8 mouse cellular contexts compared by ENCODE assay signal in genomic region chr6:34865711-34866593, GRCm38 (mm10). TPM values are rescaled to one million over a fixed set of nuclear protein-coding genes. Genes with fewer than 3 reads are reported as not detected.
DNase-seq lines count a peak whose midpoint lies in the region; ATAC-seq and TF ChIP-seq lines count a peak whose summit lies in the region.
"Had no signal": no experiment of that assay in that cellular context is flagged by ENCODE, and none has a peak within 500 bp of the region (broad histone marks: within the 10 kb centered on the region; RNA-seq: fewer than 3 reads in every experiment).

No protein-coding gene starts in this region.

- WGBS in embryonic facial prominence, embryonic 14.5 days, result 42% methylated on average over 7 of the region's 7 CpGs
- 21% methylated on average over 7 of the region's 7 CpGs for WGBS in lung, embryonic 16.5 days

- TF ChIP-seq EP300 in MEL (IDR thresholded peaks at IDR 0.05; ENCODE audit: low read depth in 1 of 2, low read length in 2 of 2), result peak in 1 of 2 experiments; percentile 6; a peak in 1 of 4 replicates

- H3K27ac ChIP-seq in MEL (ENCODE audit: control insufficient read depth, low read depth, low read length), result peak overlapping the region; percentile 59
- 0 out of 2 replicates have a peak overlapping the region, but pooled peaks have one; percentile 6 for H3K27ac ChIP-seq in embryonic facial prominence, embryonic 14.5 days (replicated peaks; ENCODE audit: low read depth, low read length)
- peak overlapping the region; percentile 92 for H3K27ac ChIP-seq in lung, embryonic 16.5 days (ENCODE audit: low read length)

- no peak overlapping the region for H3K4me2 ChIP-seq in embryonic facial prominence, embryonic 14.5 days (ENCODE audit: low read depth, low read length)
- no peak overlapping the region for H3K4me2 ChIP-seq in lung, embryonic 16.5 days (ENCODE audit: low read depth, low read length)

- H3K4me1 ChIP-seq in MEL (ENCODE audit: control insufficient read depth in 1 of 2, insufficient read depth in 2 of 2, low read length in 2 of 2), result peaks cover 18 to 56% of the 10 kb centered on the region in 2 experiments
- H3K4me1 ChIP-seq in embryonic facial prominence, embryonic 14.5 days (ENCODE audit: control insufficient read depth, insufficient read depth, low read length), result peaks cover 19% of the 10 kb centered on the region
- H3K4me1 ChIP-seq in lung, embryonic 16.5 days (replicated peaks; ENCODE audit: control insufficient read depth, insufficient read depth, low read length), result peaks cover 73% of the 10 kb centered on the region

- H3K36me3 ChIP-seq in MEL (ENCODE audit: control insufficient read depth in 1 of 2, insufficient read depth in 2 of 2, low read length in 2 of 2), result peaks cover 0 to 48% of the 10 kb centered on the region in 2 experiments; a peak in 2 of 4 replicates
- no peaks in the 10 kb centered on the region for H3K36me3 ChIP-seq in embryonic facial prominence, embryonic 14.5 days (ENCODE audit: control insufficient read depth, insufficient read depth, low read length)
- no peaks in the 10 kb centered on the region for H3K36me3 ChIP-seq in lung, embryonic 16.5 days (ENCODE audit: control insufficient read depth, insufficient read depth, low read length)

- peak; percentile 31; the same call in 1 of the 2 replicates for ATAC-seq in embryonic facial prominence, embryonic 14.5 days (ENCODE audit: low read depth)
- peak; percentile 83 for ATAC-seq in lung, embryonic 16.5 days (ENCODE audit: low read depth)

- TF ChIP-seq POLR2A in MEL (IDR thresholded peaks at IDR 0.05; ENCODE audit: control insufficient read depth in 1 of 2, insufficient read depth in 1 of 2, low read depth in 1 of 2, low read length in 2 of 2, poor library complexity in 1 of 2), result no peak

- no peaks in the 10 kb centered on the region for H3K9me3 ChIP-seq in MEL (replicated peaks; ENCODE audit: insufficient read depth, low read length)
- no peaks in the 10 kb centered on the region for H3K9me3 ChIP-seq in embryonic facial prominence, embryonic 14.5 days (ENCODE audit: control insufficient read depth, low read length)
- no peaks in the 10 kb centered on the region for H3K9me3 ChIP-seq in lung, embryonic 16.5 days (ENCODE audit: control insufficient read depth, low read length)

- peak overlapping the region; percentile 42 for H3K9ac ChIP-seq in MEL (ENCODE audit: control insufficient read depth, low read depth, low read length, poor library complexity, severe bottlenecking)
- no peak overlapping the region for H3K9ac ChIP-seq in embryonic facial prominence, embryonic 14.5 days (ENCODE audit: low read depth, low read length)
- peak overlapping the region; percentile 4; the same call in 1 of the 2 replicates for H3K9ac ChIP-seq in lung, embryonic 16.5 days (ENCODE audit: low read length)

- peaks cover 3% of the 10 kb centered on the region; the same call in 1 of the 2 replicates for H3K79me2 ChIP-seq in MEL (ENCODE audit: control insufficient read depth, insufficient read depth, low read length, poor library complexity)

- DNase-seq in MEL (ENCODE audit: low read depth, low spot score), result peak; percentile 55
- no peak for DNase-seq in embryonic facial prominence, embryonic 14.5 days (ENCODE audit: low spot score)
- peak; percentile 46 to 73 for DNase-seq in kidney, adult 8-10 months
- no peak for DNase-seq in layer of hippocampus, postnatal 14 days (ENCODE audit: low spot score in 2 of 2)
- DNase-seq in retina, postnatal 1 day, result no peak
- no peak for DNase-seq in spleen, postnatal 36 days (ENCODE audit: low spot score in 2 of 2)

- no peak for TF ChIP-seq CTCF in MEL (IDR thresholded peaks at IDR 0.05 in 2 of 3, conservative IDR thresholded peaks at IDR 0.05 in 1 of 3; ENCODE audit: control insufficient read depth in 1 of 3, insufficient read depth in 1 of 3, low read depth in 2 of 3, low read length in 3 of 3, poor library complexity in 1 of 3, severe bottlenecking in 1 of 3)

- H3K4me3 ChIP-seq in MEL (ENCODE audit: control insufficient read depth in 1 of 2, insufficient read depth in 1 of 2, low read depth in 2 of 2, low read length in 2 of 2), result no peak overlapping the region
- H3K4me3 ChIP-seq in embryonic facial prominence, embryonic 14.5 days (ENCODE audit: low read depth, low read length), result no peak overlapping the region
- no peak overlapping the region for H3K4me3 ChIP-seq in lung, embryonic 16.5 days (ENCODE audit: low read length)

- TF ChIP-seq RAD21 in MEL (IDR thresholded peaks at IDR 0.05; ENCODE audit: low read depth, low read length), result no peak

- H3K27me3 ChIP-seq in MEL (ENCODE audit: control insufficient read depth in 1 of 2, insufficient read depth in 2 of 2, low read length in 2 of 2), result no peaks in the 10 kb centered on the region
- no peaks in the 10 kb centered on the region for H3K27me3 ChIP-seq in embryonic facial prominence, embryonic 14.5 days (replicated peaks; ENCODE audit: control insufficient read depth, insufficient read depth, low read length)
- no peaks in the 10 kb centered on the region for H3K27me3 ChIP-seq in lung, embryonic 16.5 days (ENCODE audit: control insufficient read depth, insufficient read depth, low read depth, low read length)

TF ChIP-seq in MEL, 35 proteins besides CTCF, POLR2A, EP300 and RAD21:
- 0 out of 2 replicates have a peak, but pooled peaks have one; percentile 3 for TF ChIP-seq USF1 (IDR thresholded peaks at IDR 0.05; ENCODE audit: low read depth, low read length)
- TF ChIP-seq ETS1 (IDR thresholded peaks at IDR 0.05; ENCODE audit: low read depth, low read length), result peak; percentile 59
- TF ChIP-seq MAX (IDR thresholded peaks at IDR 0.05; ENCODE audit: low read length), result peak; percentile 79
- TF ChIP-seq TBP (IDR thresholded peaks at IDR 0.05; ENCODE audit: low read depth, low read length), result 0 out of 2 replicates have a peak, but pooled peaks have one; percentile 20
- TF ChIP-seq RCOR1 (IDR thresholded peaks at IDR 0.05; ENCODE audit: low read depth, low read length), result no peak
- TF ChIP-seq MYC (IDR thresholded peaks at IDR 0.05; ENCODE audit: low read depth, low read length), result 0 out of 2 replicates have a peak, but pooled peaks have one; percentile 54
- peak; percentile 32 for TF ChIP-seq MXI1 (IDR thresholded peaks at IDR 0.05; ENCODE audit: low read depth, low read length)
- TF ChIP-seq MYB (IDR thresholded peaks at IDR 0.05; ENCODE audit: low read depth, low read length), result no peak
- peak; percentile 97 for TF ChIP-seq ZNF384 (IDR thresholded peaks at IDR 0.05; ENCODE audit: low read depth, low read length)
- peak; percentile 50; the same call in 1 of the 2 replicates for TF ChIP-seq SIN3A (IDR thresholded peaks at IDR 0.05; ENCODE audit: low read length)

RNA-seq across cellular contexts. Expression of gene Tmem140, which starts 3.0 kb away (rescaled TPM):
- 2.5 TPM in 2 replicates for total RNA-seq in MEL (2012; rRNA removed)
- polyA plus RNA-seq in MEL (2012; ENCODE audit: insufficient read depth in 1 of 2, insufficient read length in 2 of 2, low read depth in 1 of 2, low replicate concordance in 2 of 2, missing spikeins in 1 of 2), result 1 to 10 TPM in 1 of 2 experiments, not detected in 1; 4.0 TPM
- 2.4 TPM in 2 replicates for polyA plus RNA-seq in embryonic facial prominence, embryonic 14.5 days (2014; fragmentation: Nextera tagmentation; extraction: Ambion mirVana)
- 4.7 and 7.0 TPM in 2 replicates for polyA plus RNA-seq in lung, embryonic 16.5 days (2015; fragmentation: Nextera tagmentation; extraction: Ambion mirVana)
- total RNA-seq in layer of hippocampus, postnatal 14 days (2021), result 1 to 10 TPM; 1.9 to 2.7 TPM

RNA-seq across cellular contexts. Expression of gene Cyren, which starts 11.9 kb away (rescaled TPM):
- total RNA-seq in MEL (2012; rRNA removed), result 9.4 and 10.1 TPM in 2 replicates
- 10 to 100 TPM in 1 of 2 experiments, not detected in 1; 15.9 TPM for polyA plus RNA-seq in MEL (2012; ENCODE audit: insufficient read depth in 1 of 2, insufficient read length in 2 of 2, low read depth in 1 of 2, low replicate concordance in 2 of 2, missing spikeins in 1 of 2)
- polyA plus RNA-seq in embryonic facial prominence, embryonic 14.5 days (2014; fragmentation: Nextera tagmentation; extraction: Ambion mirVana), result 9.6 and 10.7 TPM in 2 replicates
- 21.6 and 22.8 TPM in 2 replicates for polyA plus RNA-seq in lung, embryonic 16.5 days (2015; fragmentation: Nextera tagmentation; extraction: Ambion mirVana)
- total RNA-seq in layer of hippocampus, postnatal 14 days (2021), result 1 to 10 TPM; 5.0 to 5.4 TPM

RNA-seq across cellular contexts. Expression of gene Wdr91, which starts 44.7 kb away (rescaled TPM):
- total RNA-seq in MEL (2012; rRNA removed), result 11.7 and 13.7 TPM in 2 replicates
- polyA plus RNA-seq in MEL (2012; ENCODE audit: insufficient read depth in 1 of 2, insufficient read length in 2 of 2, low read depth in 1 of 2, low replicate concordance in 2 of 2, missing spikeins in 1 of 2), result 10 to 100 TPM in 1 of 2 experiments, not detected in 1; 24.1 TPM
- 8.6 and 10.2 TPM in 2 replicates for polyA plus RNA-seq in embryonic facial prominence, embryonic 14.5 days (2014; fragmentation: Nextera tagmentation; extraction: Ambion mirVana)
- polyA plus RNA-seq in lung, embryonic 16.5 days (2015; fragmentation: Nextera tagmentation; extraction: Ambion mirVana), result 19.0 and 22.5 TPM in 2 replicates
- 10 to 100 TPM; 34.6 to 38.6 TPM for total RNA-seq in layer of hippocampus, postnatal 14 days (2021)

RNA-seq across cellular contexts. Expression of gene Stra8, which starts 54.0 kb away (rescaled TPM):
- total RNA-seq in MEL (2012; rRNA removed), result not detected in 2 replicates
- polyA plus RNA-seq in MEL (2012; ENCODE audit: insufficient read depth in 1 of 2, insufficient read length in 2 of 2, low read depth in 1 of 2, low replicate concordance in 2 of 2, missing spikeins in 1 of 2), result not detected
- polyA plus RNA-seq in embryonic facial prominence, embryonic 14.5 days (2014; fragmentation: Nextera tagmentation; extraction: Ambion mirVana), result not detected in 2 replicates
- polyA plus RNA-seq in lung, embryonic 16.5 days (2015; fragmentation: Nextera tagmentation; extraction: Ambion mirVana), result 0.24 TPM in 1 of 2 replicates, not detected in the other
- total RNA-seq in layer of hippocampus, postnatal 14 days (2021), result not detected
- total RNA-seq: neutrophil, adult 5-6 weeks had no signal

Comparison
In these comparisons a context has a peak if more than half of its experiments do, and no peak if none do; other contexts are left out.
1. DNase-seq: peak in MEL (single experiment) and kidney, adult 8-10 months (2 of 2); none in embryonic facial prominence, embryonic 14.5 days (single experiment), layer of hippocampus, postnatal 14 days (0 of 2), retina, postnatal 1 day (single experiment) and spleen, postnatal 36 days (0 of 2).
2. H3K27ac ChIP-seq: peak in every context shown above with its lines; median percentile 92 in lung, embryonic 16.5 days; 59 in MEL; 6 in embryonic facial prominence, embryonic 14.5 days.